Mouse (Mus musculus): ENCODE measurements around the gene Mcm9. TPM values are rescaled to one million over a fixed set of nuclear protein-coding genes. Genes with fewer than 3 reads are reported as not detected.

The Mcm9 gene
- polyA plus RNA-seq, 1 experiment, result 2.7 TPM

DNA sequence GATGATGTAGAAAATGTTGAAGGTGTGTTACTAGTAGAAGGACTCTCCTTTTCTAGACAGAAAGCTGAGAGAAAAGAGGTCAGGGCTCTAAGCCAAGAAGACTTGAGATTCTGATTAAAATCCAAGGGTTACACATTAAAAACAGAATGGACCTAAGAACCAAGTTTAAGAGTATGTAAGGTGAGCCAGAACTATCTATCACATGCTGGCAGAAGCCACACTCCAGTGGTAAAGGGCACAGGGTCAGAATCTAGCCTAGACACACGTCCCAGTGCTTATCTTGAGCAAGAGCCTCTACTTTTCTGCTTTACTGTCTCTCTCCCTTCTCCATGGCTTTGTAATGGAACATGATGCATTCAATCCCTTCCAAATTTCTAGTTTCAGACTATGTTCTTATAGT, 16.3 kb downstream of the Mcm9 start:
- Histone ChIP-seq H3K4me3 (replicated peaks; ENCODE audit: extremely low read depth, low read depth, low read length) (no peak overlapping the region), H3K4me1 (ENCODE audit: control insufficient read depth, insufficient read depth, low read length) (peaks cover 2% of the 10 kb centered on the region)
- TF ChIP-seq POLR2A (IDR thresholded peaks at IDR 0.05; ENCODE audit: borderline replicate concordance, extremely low read depth, low read depth, low read length) (no peak), CTCF (IDR thresholded peaks at IDR 0.05; ENCODE audit: insufficient read depth, low read length) (no peak)
- no peak for DNase-seq
- 59% methylated on average over 1 of the region's 1 CpGs for WGBS

DNA sequence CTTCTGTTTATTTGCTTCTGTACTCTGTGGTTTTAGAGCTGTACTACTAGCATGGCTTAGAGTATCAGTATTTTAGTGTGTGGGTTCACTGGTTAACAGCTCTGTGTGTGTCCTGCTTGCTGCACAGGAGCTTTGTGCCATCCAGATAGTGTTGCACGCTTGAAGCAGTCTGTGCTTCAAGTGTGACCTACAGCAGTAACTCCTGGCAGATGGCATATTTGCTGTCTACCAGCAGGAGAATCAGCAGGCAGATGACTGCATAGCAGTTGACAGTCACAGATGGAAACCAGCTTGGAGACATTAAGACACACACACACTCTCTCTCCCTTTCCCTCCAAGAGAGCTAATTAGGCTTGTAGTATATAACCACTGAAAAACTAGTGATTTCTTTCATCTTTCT, 18.1 kb downstream of the Mcm9 start:
- H3K4me3 ChIP-seq (replicated peaks; ENCODE audit: extremely low read depth, low read depth, low read length), result no peak overlapping the region
- no peak for DNase-seq
- WGBS, result 82% methylated on average over 1 of the region's 1 CpGs
- H3K4me1 ChIP-seq (ENCODE audit: control insufficient read depth, insufficient read depth, low read length), result peaks cover 2% of the 10 kb centered on the region
- no peak for TF ChIP-seq CTCF (IDR thresholded peaks at IDR 0.05; ENCODE audit: insufficient read depth, low read length)
- no peak for TF ChIP-seq POLR2A (IDR thresholded peaks at IDR 0.05; ENCODE audit: borderline replicate concordance, extremely low read depth, low read depth, low read length)

DNA sequence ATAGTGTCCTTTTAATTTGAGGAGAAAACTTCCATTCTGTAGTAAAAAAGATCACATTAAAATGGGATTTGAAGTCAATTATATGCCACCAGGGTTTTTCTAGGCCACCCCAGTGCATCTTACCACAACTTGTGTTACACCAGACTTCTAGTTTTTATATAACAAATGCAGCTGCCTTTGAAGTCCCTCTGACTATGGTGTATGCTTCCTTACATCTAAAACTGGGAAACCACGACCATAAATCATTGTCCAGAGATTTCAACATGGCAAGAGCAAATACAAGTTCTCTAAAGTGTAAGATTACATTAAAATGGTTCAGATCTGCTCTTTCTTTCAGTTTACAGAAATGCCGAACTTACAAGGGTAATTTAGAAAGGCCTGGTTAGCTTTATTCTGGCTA, 22.0 kb downstream of the Mcm9 start:
- H3K4me3 ChIP-seq (replicated peaks; ENCODE audit: extremely low read depth, low read depth, low read length), result no peak overlapping the region
- no peaks in the 10 kb centered on the region; the same call in 1 of the 2 replicates for H3K4me1 ChIP-seq (ENCODE audit: control insufficient read depth, insufficient read depth, low read length)
- DNase-seq, result no peak
- WGBS, result 55% methylated on average over 2 of the region's 2 CpGs
- TF ChIP-seq CTCF (IDR thresholded peaks at IDR 0.05; ENCODE audit: insufficient read depth, low read length) (no peak), POLR2A (IDR thresholded peaks at IDR 0.05; ENCODE audit: borderline replicate concordance, extremely low read depth, low read depth, low read length) (no peak)

DNA sequence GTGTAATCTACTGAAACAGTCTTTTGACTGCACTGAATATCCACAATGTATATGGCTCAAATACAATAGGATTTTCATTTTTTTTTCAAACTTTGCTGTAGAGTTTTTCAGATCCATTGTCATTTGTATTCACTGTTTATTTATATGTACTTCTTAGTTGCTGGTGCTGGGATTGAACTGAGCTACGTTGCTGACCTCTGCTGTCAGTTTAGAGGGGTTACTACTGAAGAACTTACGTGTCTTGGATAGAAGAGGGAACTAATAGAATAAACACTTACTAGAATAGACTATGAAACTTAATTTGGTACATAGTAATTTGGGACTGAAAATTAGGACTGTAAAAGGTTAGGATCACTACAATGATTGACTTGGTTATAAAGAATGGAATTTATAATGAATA, 24.9 kb downstream of the Mcm9 start:
- no peak for TF ChIP-seq CTCF (IDR thresholded peaks at IDR 0.05; ENCODE audit: insufficient read depth, low read length)
- TF ChIP-seq POLR2A (IDR thresholded peaks at IDR 0.05; ENCODE audit: borderline replicate concordance, extremely low read depth, low read depth, low read length), result no peak
- WGBS, result 35% methylated on average over 2 of the region's 2 CpGs

DNA sequence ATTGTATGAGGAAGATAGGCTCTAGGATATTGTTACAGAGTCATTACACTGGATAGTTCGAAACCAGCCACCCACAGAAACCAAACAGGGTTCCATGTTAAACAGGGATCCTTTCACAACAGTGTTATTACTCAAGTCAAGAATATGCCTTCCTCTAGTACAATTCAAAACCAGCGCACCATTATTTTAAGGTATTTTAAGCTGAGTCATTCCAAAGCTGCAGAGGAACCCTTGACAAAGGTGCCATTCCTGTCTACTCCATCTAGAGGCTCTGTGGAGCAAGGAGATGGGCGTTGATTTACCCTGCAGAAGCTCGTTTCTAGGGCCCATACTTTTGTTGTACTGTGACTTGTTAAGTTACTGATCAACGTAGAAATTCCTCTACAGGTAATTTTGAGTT, 31.4 kb downstream of the Mcm9 start:
- no peak for DNase-seq
- Histone ChIP-seq H3K4me3 (replicated peaks; ENCODE audit: extremely low read depth, low read depth, low read length) (no peak overlapping the region), H3K4me1 (ENCODE audit: control insufficient read depth, insufficient read depth, low read length) (peaks cover 10% of the 10 kb centered on the region)
- WGBS, result 54% methylated on average over 5 of the region's 5 CpGs
- TF ChIP-seq CTCF (IDR thresholded peaks at IDR 0.05; ENCODE audit: insufficient read depth, low read length) (no peak), POLR2A (IDR thresholded peaks at IDR 0.05; ENCODE audit: borderline replicate concordance, extremely low read depth, low read depth, low read length) (no peak)

More for the DNA sequence above, 24.9 kb downstream of the Mcm9 start:
- H3K4me3 ChIP-seq (replicated peaks; ENCODE audit: extremely low read depth, low read depth, low read length), result no peak overlapping the region
- H3K4me1 ChIP-seq (ENCODE audit: control insufficient read depth, insufficient read depth, low read length), result no peaks in the 10 kb centered on the region
- DNase-seq, result no peak

DNA sequence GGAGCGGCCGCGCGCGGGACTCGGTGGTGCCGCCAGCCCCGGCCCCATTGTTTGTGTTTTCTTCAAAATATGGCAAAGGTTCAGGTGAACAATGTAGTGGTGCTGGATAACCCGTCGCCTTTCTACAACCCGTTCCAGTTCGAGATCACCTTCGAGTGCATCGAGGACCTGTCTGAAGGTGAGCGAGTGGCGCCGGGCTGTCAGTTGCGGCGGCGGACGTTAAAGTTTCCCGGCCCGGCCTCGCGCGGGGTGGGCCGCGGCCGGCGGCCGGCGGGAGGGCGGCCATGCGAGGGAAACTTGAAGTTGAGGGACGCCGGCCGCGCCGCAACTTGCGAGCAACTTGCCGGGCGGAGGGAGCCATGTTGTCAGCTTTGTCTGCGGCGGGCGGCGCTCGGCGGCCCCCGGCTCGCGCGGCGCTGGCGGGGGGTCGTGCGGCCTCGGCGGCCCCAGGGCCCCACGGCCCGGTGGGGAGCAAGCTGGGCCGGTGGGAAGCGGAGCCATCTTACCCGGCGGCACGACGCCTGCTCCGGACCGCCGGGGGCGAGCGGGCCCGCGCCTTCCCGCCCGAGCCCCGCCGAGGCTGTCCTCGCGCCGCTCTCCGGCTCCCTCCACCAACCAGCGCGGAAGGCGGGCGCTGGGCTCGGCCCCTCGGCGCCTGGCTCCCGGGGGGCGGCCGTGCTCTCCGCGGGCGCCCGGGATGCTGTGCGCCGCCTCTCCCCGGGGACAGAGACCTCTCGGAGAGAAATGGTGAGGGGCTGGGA, 32.9 kb downstream of the Mcm9 start:
- DNase-seq, result peak; percentile 52
- peaks cover 10% of the 10 kb centered on the region for H3K4me1 ChIP-seq (ENCODE audit: control insufficient read depth, insufficient read depth, low read length)
- peak overlapping the region; percentile 88 for H3K4me3 ChIP-seq (replicated peaks; ENCODE audit: extremely low read depth, low read depth, low read length)
- TF ChIP-seq CTCF (IDR thresholded peaks at IDR 0.05; ENCODE audit: insufficient read depth, low read length), result no peak
- no peak for TF ChIP-seq POLR2A (IDR thresholded peaks at IDR 0.05; ENCODE audit: borderline replicate concordance, extremely low read depth, low read depth, low read length)
- under 1% methylated on average over 98 of the region's 99 CpGs for WGBS

DNA sequence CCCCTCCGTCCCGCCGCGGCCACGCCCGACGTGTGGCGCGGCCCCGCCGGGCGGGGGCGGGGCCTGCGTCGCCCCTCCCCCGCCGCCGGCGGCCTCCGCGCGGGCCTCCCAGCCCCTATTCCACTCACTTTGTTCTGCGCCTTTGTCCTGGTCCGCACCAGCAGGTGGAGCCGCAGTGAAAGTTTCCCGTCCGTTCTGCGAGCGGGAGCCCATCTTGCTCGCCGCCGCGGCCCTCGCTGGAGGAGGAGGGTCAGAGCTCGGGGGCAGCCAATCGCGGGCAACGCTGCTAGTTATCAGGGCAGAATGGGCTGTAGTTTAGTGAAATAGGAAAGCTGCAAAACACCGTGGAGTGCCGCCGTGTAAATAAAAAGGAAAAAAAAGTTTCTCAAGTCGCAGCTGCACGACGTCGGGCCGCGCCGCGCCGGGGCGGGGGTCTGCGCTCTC, 33.5 kb downstream of the Mcm9 start, which contains the start of gene Asf1a:
TSS of gene Asf1a (plus strand) at position 81 of the 444 bp plus-strand sequence.
- WGBS, result 1% methylated on average over 44 of the region's 52 CpGs
- TF ChIP-seq POLR2A (IDR thresholded peaks at IDR 0.05; ENCODE audit: borderline replicate concordance, extremely low read depth, low read depth, low read length), result no peak; the same call in 1 of the 2 replicates
- peak; percentile 54 for TF ChIP-seq CTCF (IDR thresholded peaks at IDR 0.05; ENCODE audit: insufficient read depth, low read length)
- peak within 1 kb of the TSS; percentile 88 for H3K4me3 ChIP-seq (replicated peaks; ENCODE audit: extremely low read depth, low read depth, low read length)
- peaks cover 10% of the 10 kb centered on the region for H3K4me1 ChIP-seq (ENCODE audit: control insufficient read depth, insufficient read depth, low read length)
- peak; percentile 91 for DNase-seq

DNA sequence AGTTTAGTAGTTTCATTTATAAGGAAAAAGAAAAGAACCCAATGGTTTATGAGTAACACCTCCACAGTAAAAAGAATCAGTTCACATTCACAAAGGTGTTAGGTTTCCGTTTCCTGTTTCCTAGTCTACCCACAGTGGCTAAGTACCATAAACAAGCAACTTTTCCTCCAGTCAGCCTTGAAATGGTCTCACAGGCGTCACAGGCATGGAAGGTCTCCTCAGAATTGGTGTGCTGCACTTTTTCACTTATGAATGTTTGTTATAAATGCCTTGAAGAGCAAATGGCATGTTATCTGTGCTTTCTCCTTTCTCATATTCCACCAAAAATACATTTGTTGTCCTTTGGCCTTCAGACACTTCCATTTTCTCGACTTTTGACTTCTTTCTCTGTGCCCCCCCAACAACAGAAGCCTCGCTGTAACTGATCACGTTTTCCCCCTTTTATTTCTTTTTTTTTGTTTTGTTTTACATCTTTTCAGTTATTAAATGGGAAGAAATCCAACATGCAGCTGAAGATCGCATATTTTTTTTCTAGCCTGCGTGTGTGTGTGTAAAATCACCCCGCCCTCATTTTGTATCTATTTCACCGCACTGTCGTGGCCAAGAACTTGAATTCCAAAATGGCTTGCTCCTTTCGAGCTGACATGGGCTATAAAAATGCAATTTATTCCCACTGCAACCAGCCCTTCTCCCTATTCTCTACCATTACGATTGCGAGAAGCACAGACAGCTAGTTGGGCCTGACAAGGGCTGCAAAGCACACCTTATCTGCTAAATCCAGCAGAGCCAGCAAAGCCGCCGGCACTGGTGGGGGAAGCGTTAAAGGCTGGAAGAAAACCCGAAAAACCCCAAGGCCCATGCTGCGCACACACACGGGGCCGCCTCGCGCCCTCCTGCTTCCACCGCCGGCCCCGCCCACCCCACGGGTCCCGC, 34.2 kb downstream of the Mcm9 start:
- TF ChIP-seq CTCF (IDR thresholded peaks at IDR 0.05; ENCODE audit: insufficient read depth, low read length) (no peak), POLR2A (IDR thresholded peaks at IDR 0.05; ENCODE audit: borderline replicate concordance, extremely low read depth, low read depth, low read length) (peak; percentile 49; the same call in 1 of the 2 replicates)
- H3K4me1 ChIP-seq (ENCODE audit: control insufficient read depth, insufficient read depth, low read length), result peaks cover 10% of the 10 kb centered on the region
- WGBS, result 4% methylated on average over 27 of the region's 27 CpGs
- H3K4me3 ChIP-seq (replicated peaks; ENCODE audit: extremely low read depth, low read depth, low read length), result peak overlapping the region; percentile 88
- DNase-seq, result peak; percentile 70

DNA sequence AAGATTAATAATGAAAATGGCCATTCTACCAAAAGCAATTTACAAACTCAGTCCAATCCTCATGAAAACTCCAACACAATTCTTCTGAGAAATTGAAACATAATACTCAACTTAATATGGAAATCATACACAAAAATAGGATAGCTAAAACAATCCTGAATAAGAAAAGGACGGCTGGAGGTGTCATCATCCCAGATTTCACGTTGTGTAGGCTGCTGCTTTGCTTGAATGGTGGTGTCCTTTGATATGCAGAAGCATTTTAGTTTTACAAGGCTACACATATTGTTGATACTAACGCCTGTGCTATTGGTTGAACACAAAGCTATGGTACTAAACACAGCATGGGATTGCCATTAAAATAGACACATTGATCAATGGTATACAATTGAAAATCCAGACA, 44.5 kb downstream of the Mcm9 start:
- H3K4me1 ChIP-seq (ENCODE audit: control insufficient read depth, insufficient read depth, low read length), result 0 out of 2 replicates have a peak, but pooled peaks cover 1% of the 10 kb centered on the region
- no peak for TF ChIP-seq POLR2A (IDR thresholded peaks at IDR 0.05; ENCODE audit: borderline replicate concordance, extremely low read depth, low read depth, low read length)
- TF ChIP-seq CTCF (IDR thresholded peaks at IDR 0.05; ENCODE audit: insufficient read depth, low read length), result no peak
- no peak for DNase-seq
- WGBS, result 86% methylated on average over 3 of the region's 3 CpGs
- no peak overlapping the region for H3K4me3 ChIP-seq (replicated peaks; ENCODE audit: extremely low read depth, low read depth, low read length)
